Mouse (Mus musculus) liver, embryonic 16.5 days (tissue): ENCODE measurements around the gene Ppfia2. TPM values are rescaled to one million over a fixed set of nuclear protein-coding genes. Genes with fewer than 3 reads are reported as not detected.

Experiments used
- ATAC-seq: fragments of 200-750 bp; cut with Nextera tagmentation; 2 replicates; pipeline ENCODE4 v1.8.0; 2017; ENCODE audit warnings: low read depth, mild to moderate bottlenecking, moderate number of reproducible peaks, moderate library complexity
- H3K27ac ChIP-seq: fragments of 300-500 bp; sonication (generic); 2 replicates; pipeline ENCODE4 v1.5.1; 2014; ENCODE audit warnings: mild to moderate bottlenecking, low read length
- H3K27me3 ChIP-seq: fragments of 300-500 bp; sonication (generic); 2 replicates; pipeline ENCODE4 v1.6.1; 2014; ENCODE audit warnings: low read depth, low read length, mixed read lengths; ENCODE audit not compliant: control insufficient read depth, insufficient read depth
- H3K36me3 ChIP-seq: fragments of 300-500 bp; sonication (generic); 2 replicates; pipeline ENCODE4 v1.6.1; 2014; ENCODE audit warnings: mild to moderate bottlenecking; ENCODE audit not compliant: control insufficient read depth, insufficient read depth
- H3K4me1 ChIP-seq: fragments of 300-500 bp; sonication (generic); 2 replicates; pipeline ENCODE4 v1.6.1; 2014; ENCODE audit warnings: low read depth, low read length, mixed read lengths; ENCODE audit not compliant: control insufficient read depth
- H3K4me2 ChIP-seq: fragments of 300-500 bp; sonication (generic); 2 replicates; pipeline ENCODE4 v1.6.1; 2014; ENCODE audit warnings: low read depth, low read length, mixed read lengths
- H3K4me3 ChIP-seq: fragments of 300-500 bp; sonication (generic); 2 replicates; pipeline ENCODE4 v1.5.1; 2014; ENCODE audit warnings: low read depth, mild to moderate bottlenecking, low read length
- H3K9ac ChIP-seq: fragments of 300-500 bp; sonication (generic); 2 replicates; pipeline ENCODE4 v1.6.1; 2014; ENCODE audit warnings: low read depth, low read length
- H3K9me3 ChIP-seq: fragments of 300-500 bp; sonication (generic); replicated peaks from 2 replicates; pipeline ENCODE4 v1.6.1; 2016; ENCODE audit warnings: low read length; ENCODE audit not compliant: control insufficient read depth
- WGBS: fragments of 180-500 bp; shearing (Covaris S2); extraction: QIAGEN DNeasy Blood & Tissue Kit; methylation state at CpG from one replicate; pipeline ENCODE4 v1.1.7; 2014; ENCODE audit not compliant: insufficient replicate concordance; 5-methylcytosine and 5-hydroxymethylcytosine counted together
- polyA plus RNA-seq: library from polyadenylated mRNA; unstranded; fragments of >200 nt; fragmentation: Nextera tagmentation; extraction: Ambion mirVana; gene quantifications from 2 replicates; pipeline ENCODE4 v1.2.1, GENCODE M21; 2015

Gene Ppfia2
- polyA plus RNA-seq, 1 experiment from 2014 or later, result 0.01 TPM

DNA sequence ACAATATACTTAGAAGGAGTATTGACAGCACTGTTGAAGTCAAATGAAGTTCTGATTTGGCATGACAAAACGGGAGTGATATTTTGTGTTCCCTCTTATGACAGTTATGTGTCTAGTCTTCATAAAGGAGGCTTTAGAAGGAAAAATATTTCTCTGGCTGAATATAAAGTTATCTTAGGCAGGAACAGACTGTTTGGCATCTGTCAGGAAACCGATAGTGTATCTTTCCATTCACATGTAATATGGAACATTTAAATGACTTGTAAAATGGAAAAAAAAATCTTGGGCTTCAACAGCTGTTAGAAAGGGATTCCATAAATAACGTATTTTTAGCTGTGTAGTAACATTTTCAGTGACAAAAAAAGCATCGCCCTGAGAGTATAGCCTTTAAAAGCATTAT, 400.1 kb downstream of the Ppfia2 start:
- Histone ChIP-seq H3K9me3 (no peaks in the 10 kb centered on the region), H3K27ac (no peak overlapping the region), H3K4me2 (no peak overlapping the region), H3K4me1 (no peaks in the 10 kb centered on the region), H3K4me3 (no peak overlapping the region), H3K36me3 (no peaks in the 10 kb centered on the region), H3K27me3 (no peaks in the 10 kb centered on the region), H3K9ac (no peak overlapping the region)
- ATAC-seq, result no peak
- 56% methylated on average over 4 of the region's 4 CpGs for WGBS

GRCm38 (mm10) chr10:106871847-106872246, 401.7 kb downstream of the Ppfia2 start:
- Histone ChIP-seq H3K9ac (no peak overlapping the region), H3K27me3 (no peaks in the 10 kb centered on the region), H3K36me3 (no peaks in the 10 kb centered on the region), H3K4me3 (no peak overlapping the region), H3K9me3 (no peaks in the 10 kb centered on the region), H3K27ac (no peak overlapping the region), H3K4me1 (no peaks in the 10 kb centered on the region), H3K4me2 (no peak overlapping the region)
- 56% methylated on average over 3 of the region's 3 CpGs for WGBS
- no peak for ATAC-seq

DNA sequence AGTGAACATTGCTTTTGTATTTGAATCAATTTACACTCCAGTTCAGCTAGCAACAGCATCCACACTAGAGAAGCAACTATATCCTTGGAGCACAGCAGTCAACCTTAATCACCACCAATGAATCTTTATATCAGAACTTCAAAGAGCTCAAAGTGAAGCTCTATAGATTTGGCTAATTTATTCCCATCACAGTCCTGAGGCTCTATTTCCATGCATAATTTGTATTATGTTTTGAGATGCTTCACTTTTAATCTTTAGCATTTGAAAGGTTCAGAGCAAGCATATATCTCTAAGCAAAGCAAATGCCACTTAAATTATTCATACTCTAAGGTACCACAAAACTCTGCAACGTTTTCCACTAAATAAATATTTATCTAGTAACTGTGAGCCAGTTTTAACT, 402.6 kb downstream of the Ppfia2 start:
- WGBS, result 13% methylated on average over 1 of the region's 1 CpGs
- Histone ChIP-seq H3K27ac (no peak overlapping the region), H3K4me3 (no peak overlapping the region), H3K36me3 (no peaks in the 10 kb centered on the region), H3K4me2 (no peak overlapping the region), H3K4me1 (no peaks in the 10 kb centered on the region), H3K9me3 (no peaks in the 10 kb centered on the region), H3K27me3 (no peaks in the 10 kb centered on the region), H3K9ac (no peak overlapping the region)
- ATAC-seq, result no peak

GRCm38 (mm10) chr10:106881330-106881729, 411.2 kb downstream of the Ppfia2 start:
- Histone ChIP-seq H3K4me3 (no peak overlapping the region), H3K36me3 (no peaks in the 10 kb centered on the region), H3K4me2 (no peak overlapping the region), H3K9me3 (no peaks in the 10 kb centered on the region), H3K4me1 (no peaks in the 10 kb centered on the region), H3K27me3 (no peaks in the 10 kb centered on the region), H3K27ac (no peak overlapping the region), H3K9ac (no peak overlapping the region)
- WGBS, result 41% methylated on average over 3 of the region's 3 CpGs
- ATAC-seq, result no peak

DNA sequence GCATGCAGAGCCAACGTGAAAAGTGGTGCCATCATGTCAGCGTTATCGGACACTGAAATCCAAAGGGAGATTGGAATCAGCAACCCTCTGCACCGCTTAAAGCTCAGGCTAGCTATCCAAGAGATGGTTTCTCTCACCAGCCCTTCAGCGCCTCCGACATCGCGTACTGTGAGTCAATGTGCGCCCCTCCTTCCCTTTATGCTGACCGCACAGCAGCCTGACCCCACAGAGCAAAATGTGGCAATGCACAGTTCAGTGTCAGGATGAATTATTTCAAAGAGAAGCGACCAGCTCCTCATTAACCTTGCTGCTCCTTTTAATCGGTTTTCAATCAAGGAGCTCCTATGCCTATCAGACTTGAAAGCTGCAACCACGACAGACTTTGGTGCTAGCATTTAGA, 426.2 kb downstream of the Ppfia2 start:
- WGBS, result 68% methylated on average over 13 of the region's 13 CpGs
- H3K27me3 ChIP-seq, result no peaks in the 10 kb centered on the region
- ATAC-seq, result no peak
- no peak overlapping the region for H3K27ac ChIP-seq
- H3K4me3 ChIP-seq, result no peak overlapping the region
- H3K4me1 ChIP-seq, result no peaks in the 10 kb centered on the region
- H3K9me3 ChIP-seq, result no peaks in the 10 kb centered on the region
- no peak overlapping the region for H3K9ac ChIP-seq
- H3K4me2 ChIP-seq, result no peak overlapping the region
- H3K36me3 ChIP-seq, result no peaks in the 10 kb centered on the region

DNA sequence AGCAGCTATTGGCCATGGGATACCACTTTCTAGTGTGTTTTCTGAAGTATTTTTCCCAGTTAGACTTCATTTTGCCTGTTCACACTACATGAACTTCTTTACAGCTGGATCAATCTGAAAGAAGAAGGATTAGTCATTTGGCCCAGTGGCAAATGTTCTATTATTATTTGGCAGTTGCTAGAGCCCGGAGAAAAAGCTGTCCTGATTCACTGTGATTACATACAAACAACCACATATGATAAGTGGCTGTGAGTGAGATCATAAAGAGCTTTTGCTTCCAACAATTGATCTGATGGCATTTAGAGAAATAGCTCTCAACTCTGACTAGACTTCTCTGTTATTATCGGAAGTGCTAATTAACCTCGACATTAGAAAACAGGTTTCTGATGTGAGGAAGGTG, 440.0 kb downstream of the Ppfia2 start:
- H3K4me3 ChIP-seq, result no peak overlapping the region
- no peaks in the 10 kb centered on the region for H3K27me3 ChIP-seq
- H3K27ac ChIP-seq, result no peak overlapping the region
- H3K4me1 ChIP-seq, result no peaks in the 10 kb centered on the region
- no peaks in the 10 kb centered on the region for H3K9me3 ChIP-seq
- no peaks in the 10 kb centered on the region for H3K36me3 ChIP-seq
- 62% methylated on average over 3 of the region's 3 CpGs for WGBS
- H3K4me2 ChIP-seq, result no peak overlapping the region
- no peak overlapping the region for H3K9ac ChIP-seq
- ATAC-seq, result no peak

GRCm38 (mm10) chr10:106913032-106913431, 442.9 kb downstream of the Ppfia2 start:
- no peaks in the 10 kb centered on the region for H3K27me3 ChIP-seq
- 11% methylated on average over 2 of the region's 2 CpGs for WGBS
- ATAC-seq, result no peak
- no peaks in the 10 kb centered on the region for H3K4me1 ChIP-seq
- H3K9me3 ChIP-seq, result no peaks in the 10 kb centered on the region
- H3K27ac ChIP-seq, result no peak overlapping the region
- H3K9ac ChIP-seq, result no peak overlapping the region
- no peak overlapping the region for H3K4me2 ChIP-seq
- no peak overlapping the region for H3K4me3 ChIP-seq
- H3K36me3 ChIP-seq, result no peaks in the 10 kb centered on the region

DNA sequence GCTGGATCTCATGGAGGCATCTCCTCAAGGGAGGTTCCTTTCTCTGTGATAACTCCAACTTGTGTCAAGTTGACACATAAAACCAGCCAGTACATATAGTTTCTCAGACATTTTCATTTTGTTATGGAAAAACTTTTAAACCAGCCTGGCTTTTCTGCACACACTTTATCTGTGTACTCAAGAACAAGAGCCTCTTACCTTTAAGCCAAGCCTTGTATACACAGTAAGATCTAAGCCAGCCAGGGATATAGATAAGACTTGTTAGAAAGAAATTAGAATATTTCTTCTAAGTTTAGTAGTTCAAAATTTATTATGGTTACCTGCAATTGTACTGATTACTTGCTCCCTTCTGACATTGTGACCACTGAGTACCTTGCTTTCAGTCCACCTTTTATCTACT, 444.1 kb downstream of the Ppfia2 start:
- H3K36me3 ChIP-seq, result no peaks in the 10 kb centered on the region
- H3K4me1 ChIP-seq, result no peaks in the 10 kb centered on the region
- H3K27me3 ChIP-seq, result no peaks in the 10 kb centered on the region
- no peak overlapping the region for H3K9ac ChIP-seq
- H3K9me3 ChIP-seq, result no peaks in the 10 kb centered on the region
- no peak for ATAC-seq
- H3K4me3 ChIP-seq, result no peak overlapping the region
- H3K4me2 ChIP-seq, result no peak overlapping the region
- no peak overlapping the region for H3K27ac ChIP-seq

DNA sequence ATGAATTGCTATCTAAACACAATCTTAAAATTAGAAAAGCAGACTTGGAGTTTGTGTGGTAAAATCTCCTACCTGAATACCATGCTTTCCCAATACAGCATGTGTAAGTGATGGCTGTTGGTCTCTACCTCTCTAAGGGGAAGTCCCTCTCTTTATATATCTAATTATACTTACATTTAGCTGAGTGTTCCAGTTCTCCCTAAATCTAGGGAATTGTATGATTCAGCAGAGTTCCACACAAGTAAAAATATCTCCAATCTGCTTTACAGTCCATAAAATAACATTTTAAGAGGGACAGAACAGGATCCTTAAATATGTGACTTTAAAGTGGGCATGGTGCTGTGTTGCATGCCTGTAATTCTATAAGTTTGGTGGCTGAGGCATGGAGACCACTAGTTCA, 444.7 kb downstream of the Ppfia2 start:
- Histone ChIP-seq H3K36me3 (no peaks in the 10 kb centered on the region), H3K9ac (no peak overlapping the region), H3K9me3 (no peaks in the 10 kb centered on the region), H3K4me2 (no peak overlapping the region), H3K27me3 (no peaks in the 10 kb centered on the region), H3K4me3 (no peak overlapping the region), H3K27ac (no peak overlapping the region), H3K4me1 (no peaks in the 10 kb centered on the region)
- no peak for ATAC-seq

DNA sequence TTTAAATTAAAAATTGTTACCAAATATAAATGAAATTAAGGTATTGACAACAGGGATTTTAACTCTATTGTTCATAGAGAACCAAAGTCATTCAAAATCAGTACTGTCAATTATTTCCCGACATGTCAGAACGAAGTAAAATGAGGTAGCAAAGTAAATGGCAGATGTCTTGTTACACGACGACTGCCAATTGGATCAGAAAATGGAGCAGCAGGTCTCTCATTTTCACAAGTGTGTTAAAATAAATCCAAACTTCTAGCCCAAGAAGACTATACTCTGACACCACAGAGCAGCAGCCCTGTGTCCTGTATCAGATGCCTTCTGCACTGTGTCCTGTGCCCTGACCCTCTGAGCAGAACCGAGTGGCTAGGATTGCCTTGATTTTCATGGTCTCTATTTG, 454.2 kb downstream of the Ppfia2 start:
- no peak for ATAC-seq
- Histone ChIP-seq H3K9me3 (no peaks in the 10 kb centered on the region), H3K9ac (no peak overlapping the region), H3K27me3 (no peaks in the 10 kb centered on the region), H3K27ac (no peak overlapping the region), H3K36me3 (no peaks in the 10 kb centered on the region), H3K4me2 (no peak overlapping the region), H3K4me3 (no peak overlapping the region), H3K4me1 (no peaks in the 10 kb centered on the region)
- 66% methylated on average over 5 of the region's 5 CpGs for WGBS
